Mouse (Mus musculus) liver, adult 2 months (tissue): ENCODE measurements at regions not wholly inside any gene's neighbourhood (a gene's known extent, or its start where the extent isn't known, plus 50 kb on each side); places are given as distances from the start of the nearest gene placed in this dataset.

Experiments
- CTCF ChIP-seq: fragments of 200-500 bp; IDR thresholded peaks from 2 replicates; pipeline ENCODE4 v1.5.1; 2011; ENCODE audit warnings: low read depth, low read length, control low read depth
- POLR2A ChIP-seq: fragments of 200-500 bp; IDR thresholded peaks from 2 replicates; pipeline ENCODE4 v1.6.1; 2011; ENCODE audit warnings: low read length, control low read depth; ENCODE audit not compliant: insufficient read depth; ENCODE audit errors: extremely low read depth

- TF ChIP-seq POLR2A = no peak
- no peak for TF ChIP-seq CTCF
Observed at GRCm38 (mm10) chr6:36182698-36183097, 205.2 kb upstream of the Chrm2 start.
